Mouse (Mus musculus): Measurements from ENCODE around the gene Tedc2. TPM values are rescaled to one million over a fixed set of nuclear protein-coding genes. Genes with fewer than 3 reads are reported as not detected.
A peak's percentile ranks its signal among the peaks of the same experiment; 100 is the strongest.

The Tedc2 gene
- polyA plus RNA-seq, 1 experiment from 2014 or later: 6.1 TPM

- 86% methylated on average over 2 of the region's 2 CpGs for WGBS
- Histone ChIP-seq H3K4me3 (ENCODE audit: low read depth, low read length) (no peak overlapping the region), H3K9ac (ENCODE audit: low read length) (no peak overlapping the region), H3K4me2 (replicated peaks; ENCODE audit: low read depth) (no peak overlapping the region), H3K27ac (replicated peaks) (no peak overlapping the region), H3K4me1 (replicated peaks; ENCODE audit: control insufficient read depth, insufficient read depth) (no peaks in the 10 kb centered on the region), H3K36me3 (ENCODE audit: control insufficient read depth, insufficient read depth, low read length) (no peaks in the 10 kb centered on the region), H3K9me3 (ENCODE audit: control insufficient read depth, low read length) (no peaks in the 10 kb centered on the region), H3K27me3 (ENCODE audit: control insufficient read depth, insufficient read depth, low read length) (no peaks in the 10 kb centered on the region)
- DNase-seq (ENCODE audit: low spot score) (no peak), ATAC-seq (ENCODE audit: low FRiP score, low TSS enrichment) (no peak)
- TF ChIP-seq CTCF (IDR thresholded peaks at IDR 0.05; ENCODE audit: low read depth): no peak
- no peak for TF ChIP-seq EP300 (optimal IDR thresholded peaks at IDR 0.05)
Measured at GRCm38 (mm10) chr17:24190934-24191333, 29.7 kb downstream of the Tedc2 start.

- TF ChIP-seq EP300 (optimal IDR thresholded peaks at IDR 0.05) (no peak), CTCF (IDR thresholded peaks at IDR 0.05; ENCODE audit: low read depth) (no peak)
- no peaks in the 10 kb centered on the region for H3K36me3 ChIP-seq (ENCODE audit: control insufficient read depth, insufficient read depth, low read length)
- H3K27ac ChIP-seq (replicated peaks): no peak overlapping the region
- no peaks in the 10 kb centered on the region for H3K4me1 ChIP-seq (replicated peaks; ENCODE audit: control insufficient read depth, insufficient read depth)
- no peak for ATAC-seq (ENCODE audit: low FRiP score, low TSS enrichment)
- DNase-seq (ENCODE audit: low spot score): no peak
- no peak overlapping the region for H3K4me3 ChIP-seq (ENCODE audit: low read depth, low read length)
- no peaks in the 10 kb centered on the region for H3K9me3 ChIP-seq (ENCODE audit: control insufficient read depth, low read length)
- H3K9ac ChIP-seq (ENCODE audit: low read length): no peak overlapping the region
- H3K4me2 ChIP-seq (replicated peaks; ENCODE audit: low read depth): no peak overlapping the region
- H3K27me3 ChIP-seq (ENCODE audit: control insufficient read depth, insufficient read depth, low read length): no peaks in the 10 kb centered on the region
- WGBS: 76% methylated on average over 3 of the region's 3 CpGs
Measured at GRCm38 (mm10) chr17:24174259-24174658, 46.4 kb downstream of the Tedc2 start.

DNA sequence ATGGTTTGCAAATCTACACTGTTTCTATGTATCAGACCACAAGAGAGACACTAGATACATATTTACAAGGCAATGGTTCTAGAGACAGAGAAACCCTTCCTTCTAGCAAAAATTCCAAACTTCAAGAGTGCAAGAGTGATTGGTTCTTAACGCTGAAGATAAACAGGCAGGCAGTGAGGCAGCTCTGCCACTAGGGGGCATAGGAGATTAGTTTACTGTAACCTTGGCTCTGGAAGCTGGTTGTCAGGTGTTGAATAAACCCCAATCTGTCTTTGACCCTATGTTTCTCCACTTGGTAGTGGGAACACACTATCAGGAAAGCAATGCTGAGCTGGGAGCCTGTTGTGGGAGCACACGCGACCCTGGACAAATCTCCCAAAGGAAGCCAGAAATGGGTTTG lies 47.2 kb downstream of the Tedc2 start:
- DNase-seq (ENCODE audit: low spot score) (peak; percentile 61), ATAC-seq (ENCODE audit: low FRiP score, low TSS enrichment) (no peak)
- no peak overlapping the region for H3K9ac ChIP-seq (ENCODE audit: low read length)
- no peak overlapping the region for H3K27ac ChIP-seq (replicated peaks)
- 1% methylated on average over 3 of the region's 3 CpGs for WGBS
- no peak overlapping the region for H3K4me2 ChIP-seq (replicated peaks; ENCODE audit: low read depth)
- TF ChIP-seq EP300 (optimal IDR thresholded peaks at IDR 0.05) (no peak), CTCF (IDR thresholded peaks at IDR 0.05; ENCODE audit: low read depth) (peak; percentile 95)
- H3K27me3 ChIP-seq (ENCODE audit: control insufficient read depth, insufficient read depth, low read length): no peaks in the 10 kb centered on the region
- no peaks in the 10 kb centered on the region for H3K9me3 ChIP-seq (ENCODE audit: control insufficient read depth, low read length)
- no peaks in the 10 kb centered on the region for H3K4me1 ChIP-seq (replicated peaks; ENCODE audit: control insufficient read depth, insufficient read depth)
- no peaks in the 10 kb centered on the region for H3K36me3 ChIP-seq (ENCODE audit: control insufficient read depth, insufficient read depth, low read length)
- no peak overlapping the region for H3K4me3 ChIP-seq (ENCODE audit: low read depth, low read length)

DNA sequence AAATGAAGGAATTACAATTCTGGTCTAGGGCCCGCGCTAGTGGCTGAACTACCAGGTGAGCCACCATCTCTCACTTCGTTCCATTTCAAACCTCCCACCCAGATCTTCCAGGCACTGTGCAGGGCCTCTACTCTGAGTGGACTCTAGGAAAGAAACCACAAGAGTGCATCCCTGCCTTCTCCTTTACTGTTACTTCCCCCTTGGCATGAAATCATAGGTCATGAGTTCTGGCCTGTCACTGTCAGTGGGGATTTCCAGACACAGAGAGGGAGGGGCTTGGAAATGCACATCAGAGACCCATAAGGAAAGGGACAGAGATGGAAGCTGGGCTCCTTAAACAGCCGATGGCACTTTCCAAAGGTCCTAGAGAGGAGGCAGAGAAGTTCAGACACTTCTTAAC lies 48.9 kb downstream of the Tedc2 start:
- H3K27ac ChIP-seq (replicated peaks): no peak overlapping the region
- TF ChIP-seq CTCF (IDR thresholded peaks at IDR 0.05; ENCODE audit: low read depth) (no peak), EP300 (optimal IDR thresholded peaks at IDR 0.05) (no peak)
- H3K4me2 ChIP-seq (replicated peaks; ENCODE audit: low read depth): no peak overlapping the region
- 0 out of 2 replicates have a peak, but pooled peaks cover 3% of the 10 kb centered on the region for H3K36me3 ChIP-seq (ENCODE audit: control insufficient read depth, insufficient read depth, low read length)
- DNase-seq (ENCODE audit: low spot score) (no peak), ATAC-seq (ENCODE audit: low FRiP score, low TSS enrichment) (no peak)
- H3K4me3 ChIP-seq (ENCODE audit: low read depth, low read length): no peak overlapping the region
- H3K9me3 ChIP-seq (ENCODE audit: control insufficient read depth, low read length): no peaks in the 10 kb centered on the region
- WGBS: 84% methylated on average over 4 of the region's 4 CpGs
- H3K27me3 ChIP-seq (ENCODE audit: control insufficient read depth, insufficient read depth, low read length): no peaks in the 10 kb centered on the region
- no peaks in the 10 kb centered on the region for H3K4me1 ChIP-seq (replicated peaks; ENCODE audit: control insufficient read depth, insufficient read depth)
- H3K9ac ChIP-seq (ENCODE audit: low read length): no peak overlapping the region

DNA sequence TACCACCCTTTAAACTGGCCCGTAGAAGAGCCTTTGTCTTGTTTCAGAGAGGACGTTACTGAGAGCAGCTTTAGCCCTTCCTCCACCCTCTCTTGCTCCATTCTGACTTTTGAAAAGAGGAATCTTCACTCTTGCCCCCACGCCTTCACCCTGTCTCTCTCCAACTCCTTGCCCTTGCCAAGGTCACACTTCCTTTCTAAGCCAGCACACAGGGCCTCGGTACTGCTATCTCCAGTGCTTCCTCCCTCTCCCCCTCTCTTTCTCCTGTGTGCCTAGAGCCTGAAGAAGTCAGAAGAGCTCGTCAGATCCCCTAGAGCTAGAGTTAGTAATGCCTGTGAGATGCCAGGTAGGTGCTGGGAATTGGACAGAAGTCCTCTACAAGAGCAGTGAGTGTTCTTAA lies 49.9 kb downstream of the Tedc2 start:
- no peaks in the 10 kb centered on the region for H3K9me3 ChIP-seq (ENCODE audit: control insufficient read depth, low read length)
- TF ChIP-seq CTCF (IDR thresholded peaks at IDR 0.05; ENCODE audit: low read depth) (no peak), EP300 (optimal IDR thresholded peaks at IDR 0.05) (no peak)
- DNase-seq (ENCODE audit: low spot score): no peak
- no peak for ATAC-seq (ENCODE audit: low FRiP score, low TSS enrichment)
- H3K27ac ChIP-seq (replicated peaks): no peak overlapping the region; the same call in 1 of the 2 replicates
- H3K4me2 ChIP-seq (replicated peaks; ENCODE audit: low read depth): no peak overlapping the region
- 76% methylated on average over 5 of the region's 5 CpGs for WGBS
- H3K4me3 ChIP-seq (ENCODE audit: low read depth, low read length): no peak overlapping the region
- H3K27me3 ChIP-seq (ENCODE audit: control insufficient read depth, insufficient read depth, low read length): no peaks in the 10 kb centered on the region
- H3K9ac ChIP-seq (ENCODE audit: low read length): no peak overlapping the region
- H3K36me3 ChIP-seq (ENCODE audit: control insufficient read depth, insufficient read depth, low read length): 0 out of 2 replicates have a peak, but pooled peaks cover 4% of the 10 kb centered on the region
- H3K4me1 ChIP-seq (replicated peaks; ENCODE audit: control insufficient read depth, insufficient read depth): no peaks in the 10 kb centered on the region

DNA sequence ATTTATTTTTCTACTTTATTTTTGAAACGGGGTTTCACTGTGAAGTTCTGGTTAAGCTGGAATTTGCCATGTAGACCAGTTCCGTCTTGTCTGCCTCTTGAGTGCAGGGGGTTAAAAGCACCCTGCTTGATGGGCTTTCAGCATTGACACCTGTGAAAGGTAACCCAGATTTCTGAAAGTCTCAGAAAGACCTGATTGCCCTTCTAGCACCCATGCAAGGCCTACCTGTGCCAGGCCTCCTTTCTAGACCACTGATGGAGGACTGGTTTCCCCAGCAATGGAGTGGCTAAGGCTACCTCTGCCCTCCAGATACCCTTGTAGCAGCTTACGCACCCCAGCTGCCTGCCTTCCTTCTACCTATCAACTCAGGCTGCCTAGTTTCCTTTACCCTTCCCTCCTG lies 50.5 kb downstream of the Tedc2 start:
- Histone ChIP-seq H3K27me3 (ENCODE audit: control insufficient read depth, insufficient read depth, low read length) (no peaks in the 10 kb centered on the region), H3K36me3 (ENCODE audit: control insufficient read depth, insufficient read depth, low read length) (0 out of 2 replicates have a peak, but pooled peaks cover 4% of the 10 kb centered on the region), H3K27ac (replicated peaks) (peak overlapping the region; percentile 98), H3K9ac (ENCODE audit: low read length) (peak overlapping the region; percentile 96), H3K4me3 (ENCODE audit: low read depth, low read length) (peak overlapping the region; percentile 74), H3K4me2 (replicated peaks; ENCODE audit: low read depth) (peak overlapping the region; percentile 87), H3K4me1 (replicated peaks; ENCODE audit: control insufficient read depth, insufficient read depth) (no peaks in the 10 kb centered on the region), H3K9me3 (ENCODE audit: control insufficient read depth, low read length) (no peaks in the 10 kb centered on the region)
- 47% methylated on average over 3 of the region's 3 CpGs for WGBS
- DNase-seq (ENCODE audit: low spot score): no peak
- TF ChIP-seq CTCF (IDR thresholded peaks at IDR 0.05; ENCODE audit: low read depth): no peak
- no peak for TF ChIP-seq EP300 (optimal IDR thresholded peaks at IDR 0.05)
- no peak for ATAC-seq (ENCODE audit: low FRiP score, low TSS enrichment)

All from stomach, postnatal 0 days (tissue).